Mouse (Mus musculus) thymus, adult 2 months (tissue): ENCODE results near the gene Tnfrsf18.

ENCODE experiments used
- CTCF ChIP-seq: fragments of 200-500 bp; IDR thresholded peaks from 2 replicates; pipeline ENCODE4 v1.5.1; 2012; ENCODE audit warnings: mild to moderate bottlenecking, control low read depth, low read length, moderate library complexity, borderline replicate concordance; ENCODE audit not compliant: control insufficient read depth, poor library complexity, insufficient read depth; ENCODE audit errors: extremely low read depth
- POLR2A ChIP-seq: fragments of 200-500 bp; IDR thresholded peaks from 2 replicates; pipeline ENCODE4 v1.6.1; 2012; ENCODE audit warnings: mild to moderate bottlenecking, low read length, control low read depth, moderate library complexity; ENCODE audit not compliant: control insufficient read depth, poor library complexity, insufficient read depth; ENCODE audit errors: extremely low read depth

- TF ChIP-seq CTCF (no peak), POLR2A (no peak)
Measured at GRCm38 (mm10) chr4:156031593-156032391, 5.8 kb downstream of the Tnfrsf18 start.
